Mouse (Mus musculus): Measurements from ENCODE around the gene Kmt2e.

DNA sequence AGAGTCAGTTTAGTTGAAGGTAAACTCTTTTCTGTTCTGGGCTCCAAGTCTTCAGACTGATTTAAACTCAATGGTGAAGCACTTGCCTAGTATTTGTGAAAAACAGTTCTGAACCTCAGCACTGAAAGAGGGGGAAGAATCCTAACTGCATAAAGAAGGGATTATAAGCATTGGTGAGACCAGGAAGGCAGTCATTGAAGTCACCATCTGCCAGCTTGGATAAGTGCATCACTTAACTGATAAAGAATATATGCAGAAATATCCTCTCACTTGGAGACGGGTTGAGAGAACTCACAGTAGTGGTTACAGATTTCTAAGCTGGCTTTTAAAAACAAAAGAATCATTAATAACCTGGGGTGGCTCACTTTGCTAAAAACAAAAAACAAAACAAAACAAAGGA is 6.7 kb upstream of the Kmt2e start:
- TF ChIP-seq MAX (IDR thresholded peaks at IDR 0.05; ENCODE audit: low read length) (no peak), CTCF (conservative IDR thresholded peaks at IDR 0.05 in 1 of 2, IDR thresholded peaks at IDR 0.05 in 1 of 2; ENCODE audit: low read depth in 2 of 2, low read length in 2 of 2) (no peak), EP300 (IDR thresholded peaks at IDR 0.05; ENCODE audit: low read length) (no peak), RAD21 (IDR thresholded peaks at IDR 0.05; ENCODE audit: low read depth, low read length) (no peak), E2F4 (IDR thresholded peaks at IDR 0.05; ENCODE audit: insufficient replicate concordance, low read depth, low read length) (no peak), USF1 (IDR thresholded peaks at IDR 0.05; ENCODE audit: low read depth, low read length) (no peak), POLR2A (IDR thresholded peaks at IDR 0.05; ENCODE audit: low read depth, low read length) (no peak), UBTF (IDR thresholded peaks at IDR 0.05; ENCODE audit: low read depth, low read length) (no peak)

Measured in CH12.LX (cell line).